Mouse (Mus musculus) heart, postnatal 10 days (tissue): ENCODE measurements at regions not wholly inside any gene's neighbourhood (a gene's known extent, or its start where the extent isn't known, plus 50 kb on each side); places are given as distances from the start of the nearest gene placed in this dataset.
A peak's percentile ranks its signal among the peaks of the same experiment; 100 is the strongest.
"Not testable (repeated sequence)": the region's sequence is repeated elsewhere in the genome, so short reads cannot be mapped to it uniquely, and the experiment has no call there.

Experiments
- DNase-seq, 2 experiments: peaks; one replicate each; pipeline ENCODE4 v3.0.0; 2021
- intact Hi-C: fragments of 180-260 bp; cut with DNase I; formaldehyde crosslinking; loops from one replicate; pipeline ENCODE4 v1.15.1; 2025

DNA sequence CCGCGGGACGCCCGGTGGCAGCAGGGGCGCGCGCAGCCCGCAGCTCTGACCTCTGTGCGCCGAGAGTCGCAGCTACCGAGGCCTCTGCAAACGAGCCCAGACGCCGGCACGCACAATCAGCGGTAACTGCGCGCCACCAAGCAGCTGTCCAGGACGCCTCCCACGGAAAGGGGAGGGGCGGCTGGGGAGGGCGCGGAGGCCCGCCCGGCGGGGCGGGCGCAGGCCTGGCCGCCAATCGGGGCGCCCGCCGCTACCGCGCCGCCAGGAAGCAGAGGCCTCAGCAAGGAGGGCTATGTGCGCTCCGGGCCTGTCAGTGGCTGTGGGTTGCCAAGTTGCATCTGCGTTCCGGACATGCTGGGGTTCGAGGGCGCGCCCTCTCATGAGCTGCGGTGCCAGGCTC is 613.3 kb upstream of the Ywhaq start:
- peak; percentile 28 to 35 for DNase-seq
- intact Hi-C loops, result not testable (repeated sequence)

DNA sequence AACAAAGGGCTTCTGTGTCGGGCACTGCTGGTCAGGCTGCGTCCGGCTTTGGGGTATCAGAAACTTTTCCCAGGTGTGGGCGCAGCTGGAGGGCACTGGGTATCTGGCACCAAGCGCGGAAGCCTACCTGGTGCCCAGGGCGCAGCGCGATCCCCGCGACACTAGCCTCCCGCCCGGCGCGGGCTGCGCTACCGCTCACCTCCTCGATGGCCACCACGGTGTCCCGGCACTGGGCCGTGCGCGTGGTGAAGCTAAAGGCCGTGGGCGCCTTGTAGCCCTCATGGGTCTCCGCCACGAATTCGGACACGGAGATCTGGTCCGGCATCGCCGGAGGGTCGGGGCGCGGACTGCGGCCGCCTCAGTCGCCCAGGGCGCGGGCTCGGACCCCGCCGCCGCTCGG is 612.8 kb upstream of the Ywhaq start:
- intact Hi-C loops, DNase-seq: not testable (repeated sequence)
